ENCODE assay signal across 11 mouse cellular contexts in genomic region chr5:64109217-64109616, GRCm38 (mm10). TPM values are rescaled to one million over a fixed set of nuclear protein-coding genes. Genes with fewer than 3 reads are reported as not detected.
DNase-seq lines count a peak whose midpoint lies in the region; ATAC-seq and TF ChIP-seq lines count a peak whose summit lies in the region.
"Had no signal": no experiment of that assay in that cellular context is flagged by ENCODE, and none has a peak within 500 bp of the region (broad histone marks: within the 10 kb centered on the region; RNA-seq: fewer than 3 reads in every experiment).

No protein-coding gene starts in this region.

- no peaks in the 10 kb centered on the region; the same call in none of the 2 replicates for H3K36me3 ChIP-seq in kidney, adult 2 months (ENCODE audit: control insufficient read depth, insufficient read depth, low read length)
- peaks cover 42% of the 10 kb centered on the region for H3K36me3 ChIP-seq in kidney, embryonic 14.5 days (ENCODE audit: control insufficient read depth, insufficient read depth, low read length)
- H3K36me3 ChIP-seq in midbrain, postnatal 0 days (ENCODE audit: insufficient read depth, low read length) = peaks cover 58% of the 10 kb centered on the region
- H3K36me3 ChIP-seq in midbrain, embryonic 13.5 days = peaks cover 74% of the 10 kb centered on the region
- peaks cover 44% of the 10 kb centered on the region for H3K36me3 ChIP-seq in stomach, postnatal 0 days (ENCODE audit: control insufficient read depth, insufficient read depth, low read length)

- H3K27me3 ChIP-seq in kidney, adult 2 months (replicated peaks; ENCODE audit: control insufficient read depth, insufficient read depth, low read length) = no peaks in the 10 kb centered on the region
- no peaks in the 10 kb centered on the region for H3K27me3 ChIP-seq in kidney, embryonic 14.5 days (ENCODE audit: control insufficient read depth, insufficient read depth, low read length)
- no peaks in the 10 kb centered on the region for H3K27me3 ChIP-seq in midbrain, postnatal 0 days (ENCODE audit: insufficient read depth, low read length)
- H3K27me3 ChIP-seq in midbrain, embryonic 13.5 days = no peaks in the 10 kb centered on the region
- no peaks in the 10 kb centered on the region for H3K27me3 ChIP-seq in stomach, postnatal 0 days (ENCODE audit: control insufficient read depth, insufficient read depth, low read length)
- H3K27me3 ChIP-seq: neural tube, embryonic 13.5 days had no signal

- no peak overlapping the region for H3K4me2 ChIP-seq in kidney, embryonic 14.5 days (replicated peaks; ENCODE audit: low read depth, low read length)
- no peak overlapping the region for H3K4me2 ChIP-seq in midbrain, postnatal 0 days (ENCODE audit: low read depth, low read length, poor library complexity, severe bottlenecking)
- no peak overlapping the region for H3K4me2 ChIP-seq in midbrain, embryonic 13.5 days (replicated peaks)
- H3K4me2 ChIP-seq in stomach, postnatal 0 days (replicated peaks; ENCODE audit: low read depth) = no peak overlapping the region
- H3K4me2 ChIP-seq: neural tube, embryonic 13.5 days had no signal

- H3K9me3 ChIP-seq in kidney, embryonic 14.5 days (ENCODE audit: control insufficient read depth, low read length) = no peaks in the 10 kb centered on the region
- no peaks in the 10 kb centered on the region for H3K9me3 ChIP-seq in midbrain, postnatal 0 days (ENCODE audit: low read length)
- H3K9me3 ChIP-seq in midbrain, embryonic 13.5 days = no peaks in the 10 kb centered on the region
- H3K9me3 ChIP-seq in stomach, postnatal 0 days (ENCODE audit: control insufficient read depth, low read length) = no peaks in the 10 kb centered on the region
- H3K9me3 ChIP-seq: hindbrain, embryonic 10.5 days; neural tube, embryonic 13.5 days had no signal

- no peak for TF ChIP-seq POLR2A in kidney, adult 2 months (IDR thresholded peaks at IDR 0.05; ENCODE audit: low read depth, low read length)

- H3K27ac ChIP-seq in kidney, adult 2 months (ENCODE audit: insufficient read depth, low read depth, low read length) = no peak overlapping the region
- H3K27ac ChIP-seq in kidney, embryonic 14.5 days (ENCODE audit: low read depth, low read length) = no peak overlapping the region
- no peak overlapping the region for H3K27ac ChIP-seq in midbrain, postnatal 0 days (ENCODE audit: low read depth, low read length)
- H3K27ac ChIP-seq in midbrain, embryonic 13.5 days = no peak overlapping the region
- H3K27ac ChIP-seq in stomach, postnatal 0 days (replicated peaks) = no peak overlapping the region
- H3K27ac ChIP-seq: hindbrain, embryonic 10.5 days; macrophage; neural tube, embryonic 13.5 days had no signal

- ATAC-seq in kidney, embryonic 14.5 days (ENCODE audit: low FRiP score, low TSS enrichment) = no peak
- no peak for ATAC-seq in midbrain, postnatal 0 days (ENCODE audit: low FRiP score)
- no peak for ATAC-seq in midbrain, embryonic 13.5 days
- no peak for ATAC-seq in stomach, postnatal 0 days (ENCODE audit: low FRiP score, low TSS enrichment)

- DNase-seq in kidney, adult 2 months = peak; percentile 18
- no peak for DNase-seq in midbrain, postnatal 0 days (ENCODE audit: low spot score)
- peak; percentile 50 for DNase-seq in R1 (ENCODE audit: low read depth, low spot score)
- DNase-seq in stomach, postnatal 0 days (ENCODE audit: low spot score) = no peak
- DNase-seq in adrenal gland, postnatal 10 days = no peak
- DNase-seq: adrenal gland, adult 2 months had no signal

- no peak for TF ChIP-seq EP300 in stomach, postnatal 0 days (optimal IDR thresholded peaks at IDR 0.05)

- no peak overlapping the region for H3K4me3 ChIP-seq in kidney, adult 2 months (ENCODE audit: insufficient read depth, low read depth, low read length)
- H3K4me3 ChIP-seq in kidney, embryonic 14.5 days (ENCODE audit: low read length) = no peak overlapping the region
- no peak overlapping the region for H3K4me3 ChIP-seq in midbrain, postnatal 0 days (ENCODE audit: low read depth, low read length)
- no peak overlapping the region for H3K4me3 ChIP-seq in midbrain, embryonic 13.5 days (replicated peaks)
- no peak overlapping the region for H3K4me3 ChIP-seq in stomach, postnatal 0 days (ENCODE audit: low read depth, low read length)
- H3K4me3 ChIP-seq: hindbrain, embryonic 10.5 days; neural tube, embryonic 13.5 days had no signal

- TF ChIP-seq CTCF in kidney, adult 2 months (conservative IDR thresholded peaks at IDR 0.05; ENCODE audit: insufficient read depth, insufficient read length, low read depth, low read length) = no peak
- TF ChIP-seq CTCF in midbrain, postnatal 0 days (IDR thresholded peaks at IDR 0.05) = peak; percentile 53
- peak; percentile 62 for TF ChIP-seq CTCF in stomach, postnatal 0 days (IDR thresholded peaks at IDR 0.05; ENCODE audit: low read depth)

- 68% methylated on average over 3 of the region's 3 CpGs for WGBS in kidney, adult 2 months
- 69% methylated on average over 3 of the region's 3 CpGs for WGBS in kidney, embryonic 14.5 days
- WGBS in midbrain, postnatal 0 days = 67% methylated on average over 3 of the region's 3 CpGs
- 68% methylated on average over 3 of the region's 3 CpGs for WGBS in midbrain, embryonic 13.5 days
- 57% methylated on average over 3 of the region's 3 CpGs for WGBS in stomach, postnatal 0 days

- no peaks in the 10 kb centered on the region for H3K4me1 ChIP-seq in kidney, adult 2 months (ENCODE audit: control insufficient read depth, insufficient read depth, low read length)
- H3K4me1 ChIP-seq in kidney, embryonic 14.5 days (ENCODE audit: control insufficient read depth, insufficient read depth, low read length) = no peaks in the 10 kb centered on the region
- H3K4me1 ChIP-seq in midbrain, postnatal 0 days (ENCODE audit: insufficient read depth, low read length) = no peaks in the 10 kb centered on the region
- H3K4me1 ChIP-seq in midbrain, embryonic 13.5 days (replicated peaks) = no peaks in the 10 kb centered on the region
- no peaks in the 10 kb centered on the region for H3K4me1 ChIP-seq in stomach, postnatal 0 days (replicated peaks; ENCODE audit: control insufficient read depth, insufficient read depth)
- H3K4me1 ChIP-seq: hindbrain, embryonic 10.5 days; neural tube, embryonic 13.5 days had no signal

- H3K9ac ChIP-seq in kidney, embryonic 14.5 days (ENCODE audit: low read depth, low read length) = no peak overlapping the region
- H3K9ac ChIP-seq in midbrain, postnatal 0 days (replicated peaks; ENCODE audit: low read length, poor library complexity, severe bottlenecking) = no peak overlapping the region
- H3K9ac ChIP-seq in midbrain, embryonic 13.5 days (replicated peaks) = no peak overlapping the region
- H3K9ac ChIP-seq in stomach, postnatal 0 days (ENCODE audit: low read length) = no peak overlapping the region
- H3K9ac ChIP-seq: neural tube, embryonic 13.5 days had no signal

RNA-seq across cellular contexts. Expression of gene Pgm2, which starts 16.5 kb away (rescaled TPM):
- polyA plus RNA-seq in kidney, adult 2 months (2012; rRNA removed) = 7.6 TPM in 2 replicates
- 29.0 and 31.8 TPM in 2 replicates for polyA plus RNA-seq in kidney, embryonic 14.5 days (2014; fragmentation: Nextera tagmentation; extraction: Ambion mirVana)
- total RNA-seq in midbrain, postnatal 0 days (2014; rRNA removed) = 12.6 and 13.7 TPM in 2 replicates
- 14.0 and 15.4 TPM in 2 replicates for polyA plus RNA-seq in midbrain, postnatal 0 days (2015; fragmentation: Nextera tagmentation; extraction: Ambion mirVana)
- polyA plus RNA-seq in midbrain, embryonic 13.5 days (2015; fragmentation: Nextera tagmentation; extraction: Ambion mirVana) = 20.8 and 22.2 TPM in 2 replicates
- polyA plus RNA-seq in stomach, postnatal 0 days (2015; fragmentation: Nextera tagmentation; extraction: Ambion mirVana) = 33.8 and 34.3 TPM in 2 replicates
- 10 to 100 TPM; 19.9 to 20.7 TPM for total RNA-seq in adrenal gland, postnatal 10 days (2021)

RNA-seq across cellular contexts. Expression of gene Tbc1d1, which starts 46.9 kb away (rescaled TPM):
- 37.0 and 38.3 TPM in 2 replicates for polyA plus RNA-seq in kidney, adult 2 months (2012; rRNA removed)
- 26.7 and 39.9 TPM in 2 replicates for polyA plus RNA-seq in kidney, embryonic 14.5 days (2014; fragmentation: Nextera tagmentation; extraction: Ambion mirVana)
- total RNA-seq in midbrain, postnatal 0 days (2014; rRNA removed) = 11.3 and 11.8 TPM in 2 replicates
- polyA plus RNA-seq in midbrain, postnatal 0 days (2015; fragmentation: Nextera tagmentation; extraction: Ambion mirVana) = 5.1 and 5.6 TPM in 2 replicates
- 10.6 and 11.7 TPM in 2 replicates for polyA plus RNA-seq in midbrain, embryonic 13.5 days (2015; fragmentation: Nextera tagmentation; extraction: Ambion mirVana)
- polyA plus RNA-seq in stomach, postnatal 0 days (2015; fragmentation: Nextera tagmentation; extraction: Ambion mirVana) = 11.5 and 12.4 TPM in 2 replicates
- total RNA-seq in adrenal gland, postnatal 10 days (2021) = 10 to 100 TPM; 15.8 to 16.7 TPM

Comparison
In these comparisons a context has a peak if more than half of its experiments do, and no peak if none do; other contexts are left out.
1. DNase-seq: peak in kidney, adult 2 months (single experiment) and R1 (single experiment); none in midbrain, postnatal 0 days (single experiment), stomach, postnatal 0 days (single experiment) and adrenal gland, postnatal 10 days (single experiment).